In the genomic region with DNA sequence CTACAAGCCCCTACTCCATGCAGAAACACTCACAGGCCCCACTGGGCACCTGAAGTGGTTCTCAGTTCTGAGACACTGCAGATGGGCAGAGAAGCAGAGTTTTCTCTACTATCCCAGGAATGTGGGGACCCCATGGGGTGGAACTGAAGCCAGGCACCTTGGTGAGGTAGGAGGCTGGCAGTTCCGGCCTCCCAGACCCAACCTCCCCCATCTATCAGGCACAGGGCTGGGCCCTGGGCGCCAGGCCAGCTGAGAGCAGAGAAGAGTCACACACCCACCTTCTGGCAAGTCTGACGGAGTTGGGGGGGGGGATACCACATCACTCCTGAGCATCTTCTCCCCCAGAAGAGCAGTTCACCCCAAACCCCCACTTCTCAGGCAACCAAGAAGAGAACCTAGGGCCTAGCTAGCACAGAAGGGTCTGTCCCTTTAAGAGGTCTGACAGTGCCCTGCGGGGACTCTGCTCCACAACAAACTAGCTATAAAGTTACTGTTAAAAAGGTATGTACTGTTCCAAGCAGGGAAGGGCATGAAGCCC, we compare ENCODE assay signal across 9 mouse cellular contexts. TPM values are rescaled to one million over a fixed set of nuclear protein-coding genes. Genes with fewer than 3 reads are reported as not detected.
DNase-seq lines count a peak whose midpoint lies in the region; ATAC-seq lines count a peak whose summit lies in the region.
"Had no signal": no experiment of that assay in that cellular context is flagged by ENCODE, and none has a peak within 500 bp of the region (broad histone marks: within the 10 kb centered on the region; RNA-seq: fewer than 3 reads in every experiment).

No protein-coding gene starts in this region.

- H3K4me1 ChIP-seq in heart, embryonic 10.5 days: peaks cover 85% of the 10 kb centered on the region
- peaks cover 30% of the 10 kb centered on the region for H3K4me1 ChIP-seq in hindbrain, embryonic 14.5 days (replicated peaks; ENCODE audit: control insufficient read depth, insufficient read depth, low read length)
- H3K4me1 ChIP-seq in liver, embryonic 13.5 days (replicated peaks): peaks cover 83% of the 10 kb centered on the region

- peak overlapping the region; percentile 52 for H3K4me3 ChIP-seq in heart, embryonic 10.5 days
- H3K4me3 ChIP-seq in hindbrain, embryonic 14.5 days (replicated peaks; ENCODE audit: low read length): no peak overlapping the region
- peak overlapping the region; percentile 58 for H3K4me3 ChIP-seq in liver, embryonic 13.5 days (replicated peaks)
- H3K4me3 ChIP-seq: neural tube, embryonic 12.5 days had no signal

- no peak for ATAC-seq in hindbrain, embryonic 14.5 days (ENCODE audit: low FRiP score)
- 0 out of 2 replicates have a peak, but pooled peaks have one; percentile 23 for ATAC-seq in liver, embryonic 13.5 days (ENCODE audit: low read depth)

- H3K27me3 ChIP-seq in heart, embryonic 10.5 days (ENCODE audit: insufficient read depth, poor library complexity, severe bottlenecking): no peaks in the 10 kb centered on the region
- no peaks in the 10 kb centered on the region for H3K27me3 ChIP-seq in hindbrain, embryonic 14.5 days (ENCODE audit: control insufficient read depth, insufficient read depth, low read length)
- no peaks in the 10 kb centered on the region for H3K27me3 ChIP-seq in liver, embryonic 13.5 days
- H3K27me3 ChIP-seq: neural tube, embryonic 12.5 days had no signal

- no peaks in the 10 kb centered on the region for H3K9me3 ChIP-seq in heart, embryonic 10.5 days
- H3K9me3 ChIP-seq in hindbrain, embryonic 14.5 days (ENCODE audit: control insufficient read depth, low read length): no peaks in the 10 kb centered on the region
- H3K9me3 ChIP-seq in liver, embryonic 13.5 days (replicated peaks): no peaks in the 10 kb centered on the region
- H3K9me3 ChIP-seq: neural tube, embryonic 12.5 days had no signal

- peaks cover 71% of the 10 kb centered on the region for H3K36me3 ChIP-seq in heart, embryonic 10.5 days
- H3K36me3 ChIP-seq in hindbrain, embryonic 14.5 days (replicated peaks; ENCODE audit: control insufficient read depth, insufficient read depth): peaks cover 62% of the 10 kb centered on the region
- H3K36me3 ChIP-seq in liver, embryonic 13.5 days: peaks cover 58% of the 10 kb centered on the region

- H3K4me2 ChIP-seq in hindbrain, embryonic 14.5 days (replicated peaks): peak overlapping the region; percentile 25; the same call in 1 of the 2 replicates
- peak overlapping the region; percentile 82 for H3K4me2 ChIP-seq in liver, embryonic 13.5 days

- DNase-seq in heart, embryonic 10.5 days (ENCODE audit: low spot score): no peak
- DNase-seq in heart, adult 8-10 months (ENCODE audit: low spot score): no peak
- peak; percentile 43 for DNase-seq in adipocyte (ENCODE audit: low spot score)
- no peak for DNase-seq in hindbrain, embryonic 14.5 days (ENCODE audit: low spot score)
- no peak for DNase-seq in liver, embryonic 13.5 days
- DNase-seq in layer of hippocampus, postnatal 36 days: no peak
- DNase-seq in natural killer cell, adult 2 months (ENCODE audit: low spot score in 2 of 2): no peak
- DNase-seq in frontal cortex, adult 2 months (ENCODE audit: extremely low spot score in 1 of 2, low spot score in 1 of 2): no peak

- peak overlapping the region; percentile 98 for H3K27ac ChIP-seq in heart, embryonic 10.5 days
- H3K27ac ChIP-seq in hindbrain, embryonic 14.5 days: no peak overlapping the region
- H3K27ac ChIP-seq in liver, embryonic 13.5 days: peak overlapping the region; percentile 99
- H3K27ac ChIP-seq: neural tube, embryonic 12.5 days had no signal

- no peak overlapping the region for H3K9ac ChIP-seq in hindbrain, embryonic 14.5 days
- H3K9ac ChIP-seq in liver, embryonic 13.5 days: peak overlapping the region; percentile 79
- H3K9ac ChIP-seq: neural tube, embryonic 12.5 days had no signal

- WGBS in heart, embryonic 10.5 days: 25% methylated on average over 4 of the region's 4 CpGs
- 70% methylated on average over 4 of the region's 4 CpGs for WGBS in hindbrain, embryonic 14.5 days
- WGBS in liver, embryonic 13.5 days (ENCODE audit: insufficient replicate concordance): 27% methylated on average over 4 of the region's 4 CpGs

RNA-seq across cellular contexts. Expression of a gene that starts 6.9 kb away (rescaled TPM):
- polyA plus RNA-seq in heart, embryonic 10.5 days (2016; fragmentation: Nextera tagmentation; extraction: Ambion mirVana): 25.5 and 33.5 TPM in 2 replicates
- 100 to 1,000 TPM; 136 to 213 (median 183) TPM for total RNA-seq in heart, adult 8-10 months (2022)
- polyA plus RNA-seq in hindbrain, embryonic 14.5 days (2014; fragmentation: Nextera tagmentation; extraction: Ambion mirVana): 8.4 and 11.0 TPM in 2 replicates
- polyA plus RNA-seq in liver, embryonic 13.5 days (2015; fragmentation: Nextera tagmentation; extraction: Ambion mirVana): 5.2 and 6.2 TPM in 2 replicates
- total RNA-seq in layer of hippocampus, postnatal 36 days (2021): 10 to 100 TPM; 43.7 to 48.8 TPM
- 40.3 and 45.6 TPM in 2 replicates for polyA plus RNA-seq in frontal cortex, adult 2 months (2012; rRNA removed)

RNA-seq across cellular contexts. Expression of a gene that starts 27.6 kb away (rescaled TPM):
- polyA plus RNA-seq in heart, embryonic 10.5 days (2016; fragmentation: Nextera tagmentation; extraction: Ambion mirVana): 9.9 and 23.3 TPM in 2 replicates
- total RNA-seq in heart, adult 8-10 months (2022): 1 to 10 TPM; 2.0 to 2.8 (median 2.6) TPM
- 98.3 and 101 TPM in 2 replicates for polyA plus RNA-seq in hindbrain, embryonic 14.5 days (2014; fragmentation: Nextera tagmentation; extraction: Ambion mirVana)
- polyA plus RNA-seq in liver, embryonic 13.5 days (2015; fragmentation: Nextera tagmentation; extraction: Ambion mirVana): 1.4 and 1.5 TPM in 2 replicates
- total RNA-seq in layer of hippocampus, postnatal 36 days (2021): 100 to 1,000 TPM; 198 to 206 TPM
- polyA plus RNA-seq in frontal cortex, adult 2 months (2012; rRNA removed): 377 and 417 TPM in 2 replicates

RNA-seq across cellular contexts. Expression of a gene that starts 32.2 kb away (rescaled TPM):
- 0.43 TPM in 1 of 2 replicates, not detected in the other for polyA plus RNA-seq in heart, embryonic 10.5 days (2016; fragmentation: Nextera tagmentation; extraction: Ambion mirVana)
- 1 to 10 TPM; 1.6 to 4.2 (median 2.3) TPM for total RNA-seq in heart, adult 8-10 months (2022)
- not detected in 2 replicates for polyA plus RNA-seq in hindbrain, embryonic 14.5 days (2014; fragmentation: Nextera tagmentation; extraction: Ambion mirVana)
- polyA plus RNA-seq in liver, embryonic 13.5 days (2015; fragmentation: Nextera tagmentation; extraction: Ambion mirVana): not detected in 2 replicates
- total RNA-seq in layer of hippocampus, postnatal 36 days (2021): not detected
- polyA plus RNA-seq in frontal cortex, adult 2 months (2012; rRNA removed): 0.34 TPM in 1 of 2 replicates, not detected in the other
- polyA plus RNA-seq: neural tube, embryonic 12.5 days had no signal

RNA-seq across cellular contexts. Expression of a gene that starts 32.3 kb away (rescaled TPM):
- polyA plus RNA-seq in heart, embryonic 10.5 days (2016; fragmentation: Nextera tagmentation; extraction: Ambion mirVana): 42.8 and 53.0 TPM in 2 replicates
- 10 to 100 TPM; 26.7 to 34.8 (median 30.0) TPM for total RNA-seq in heart, adult 8-10 months (2022)
- polyA plus RNA-seq in hindbrain, embryonic 14.5 days (2014; fragmentation: Nextera tagmentation; extraction: Ambion mirVana): 59.8 and 65.1 TPM in 2 replicates
- polyA plus RNA-seq in liver, embryonic 13.5 days (2015; fragmentation: Nextera tagmentation; extraction: Ambion mirVana): 27.4 and 34.3 TPM in 2 replicates
- total RNA-seq in layer of hippocampus, postnatal 36 days (2021): 10 to 100 TPM; 37.5 to 49.6 TPM
- polyA plus RNA-seq in frontal cortex, adult 2 months (2012; rRNA removed): 18.8 and 21.1 TPM in 2 replicates

RNA-seq across cellular contexts. Expression of a gene that starts 59.7 kb away (rescaled TPM):
- 15.6 and 17.5 TPM in 2 replicates for polyA plus RNA-seq in heart, embryonic 10.5 days (2016; fragmentation: Nextera tagmentation; extraction: Ambion mirVana)
- total RNA-seq in heart, adult 8-10 months (2022): 10 to 100 TPM; 53.2 to 61.7 (median 56.4) TPM
- polyA plus RNA-seq in hindbrain, embryonic 14.5 days (2014; fragmentation: Nextera tagmentation; extraction: Ambion mirVana): 22.5 and 24.2 TPM in 2 replicates
- 14.7 and 15.5 TPM in 2 replicates for polyA plus RNA-seq in liver, embryonic 13.5 days (2015; fragmentation: Nextera tagmentation; extraction: Ambion mirVana)
- total RNA-seq in layer of hippocampus, postnatal 36 days (2021): 10 to 100 TPM; 87.5 to 92.0 TPM
- 56.2 and 63.3 TPM in 2 replicates for polyA plus RNA-seq in frontal cortex, adult 2 months (2012; rRNA removed)
